Mouse (Mus musculus): Measurements from ENCODE around the gene L3mbtl1. TPM values are rescaled to one million over a fixed set of nuclear protein-coding genes. Genes with fewer than 3 reads are reported as not detected.
"Not testable (repeated sequence)": the region's sequence is repeated elsewhere in the genome, so short reads cannot be mapped to it uniquely, and the experiment has no call there.

The L3mbtl1 gene
- 10 to 100 TPM; 15.2 to 18.6 (median 17.7) TPM for total RNA-seq (2022)

DNA sequence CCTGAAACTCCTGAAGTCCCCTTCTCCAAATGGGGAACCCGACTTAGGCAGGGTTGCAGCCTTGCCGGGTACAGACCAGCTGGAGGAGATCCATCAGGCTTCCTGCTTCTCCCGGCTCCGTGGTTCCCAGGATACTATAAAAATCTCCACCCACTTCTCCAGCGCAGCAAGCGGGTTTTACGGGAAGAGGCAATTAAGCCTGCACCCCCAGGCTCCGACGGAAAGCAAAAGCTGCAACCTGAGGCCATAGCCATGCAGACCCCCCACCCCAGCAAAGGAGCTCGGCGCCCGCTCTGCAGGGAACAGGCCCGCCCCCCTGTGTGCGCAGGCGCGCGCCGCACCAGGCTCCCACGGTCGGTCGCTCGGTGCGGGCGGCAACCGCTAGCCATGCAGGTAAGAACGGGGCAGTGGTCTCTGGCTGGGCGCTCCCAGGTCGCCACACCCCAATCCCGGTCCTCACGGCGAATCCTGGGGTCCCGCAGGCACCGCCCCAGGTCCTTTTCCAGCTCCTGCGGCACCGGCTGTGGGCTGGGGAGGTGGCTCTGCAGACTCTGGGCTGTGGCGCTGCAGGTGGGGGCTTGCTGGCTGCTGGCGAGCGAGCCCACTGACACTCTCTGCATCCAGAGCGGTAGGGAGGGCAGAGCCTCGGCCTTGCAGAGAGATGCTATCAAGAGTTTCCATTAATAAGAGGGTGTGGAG lies at the start of gene L3mbtl1:
Gene L3mbtl1 (plus strand): TSS at position 325 of the 699 bp plus-strand sequence.
- peak; percentile 38 to 49 for DNase-seq (ENCODE audit: low spot score in 2 of 2)

DNA sequence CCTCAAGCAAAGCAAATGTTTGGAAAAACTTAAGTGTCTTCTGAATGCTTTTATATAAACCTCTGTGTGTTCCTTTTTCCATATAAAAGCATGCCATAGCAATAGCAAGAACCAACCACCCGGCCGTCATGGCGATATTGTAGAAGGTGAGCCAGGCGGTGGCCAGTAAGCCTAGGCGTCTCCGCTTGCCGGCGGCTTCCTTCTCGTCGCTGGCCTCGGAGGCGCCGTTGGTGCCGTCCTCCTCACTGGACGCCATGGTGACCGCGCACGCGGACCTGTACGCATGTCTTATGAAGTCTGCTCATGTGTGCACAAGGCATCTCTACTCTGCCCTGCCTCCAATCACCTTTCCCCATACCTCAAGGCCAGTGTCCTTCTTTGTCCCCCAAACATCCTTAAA lies 44.0 kb upstream of the L3mbtl1 start:
- not testable (repeated sequence) for DNase-seq (ENCODE audit: low spot score in 2 of 2)

DNA sequence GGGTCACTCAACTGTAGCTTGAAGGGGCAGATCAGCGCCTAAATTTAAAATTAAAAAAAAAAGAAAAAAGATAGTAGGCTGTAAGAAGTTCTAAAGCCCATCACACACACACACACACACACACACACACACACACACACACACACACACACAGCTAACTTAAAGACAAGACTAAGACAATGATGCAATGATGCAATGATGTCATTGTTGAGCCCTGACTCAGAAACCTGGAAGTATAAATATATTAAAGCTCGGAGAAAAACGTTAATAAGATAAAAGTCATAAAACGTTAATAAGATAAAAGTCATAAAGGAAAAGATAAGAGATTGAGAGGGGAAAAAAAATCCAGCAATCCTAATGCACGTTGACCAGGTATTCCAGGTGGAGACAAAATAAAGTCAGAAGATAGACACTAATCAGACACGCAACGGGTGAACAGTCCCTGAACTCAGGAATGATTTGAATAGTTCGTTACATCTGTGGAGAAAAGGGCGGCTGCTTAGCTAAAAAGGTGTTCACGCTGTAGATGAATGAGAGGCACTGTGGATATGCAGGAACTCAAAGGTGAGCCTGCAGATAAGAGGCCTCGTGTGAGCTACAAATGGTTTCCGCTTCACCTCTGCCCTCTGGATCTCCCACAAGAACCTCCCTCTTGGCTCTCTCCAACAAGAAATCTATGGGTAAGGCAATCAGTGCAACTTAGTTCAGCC lies 43.2 kb upstream of the L3mbtl1 start:
- DNase-seq (ENCODE audit: low spot score in 2 of 2): no peak

DNA sequence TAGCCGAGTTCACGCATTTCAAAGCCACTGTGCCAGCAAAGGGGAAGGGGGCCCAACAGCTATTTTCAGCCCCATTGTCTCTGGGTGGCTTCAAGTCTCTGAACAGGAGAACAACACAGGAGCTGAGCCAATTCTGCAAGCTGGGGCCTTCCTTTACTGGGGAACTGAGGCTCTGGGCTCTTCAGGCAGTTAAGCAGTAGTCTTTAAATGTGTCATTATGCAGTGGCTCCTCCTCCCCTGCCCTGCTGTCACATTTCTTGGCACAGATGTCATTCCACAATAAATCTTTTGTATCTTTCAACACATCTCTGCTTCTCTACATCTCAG lies 42.7 kb upstream of the L3mbtl1 start:
- no peak for DNase-seq (ENCODE audit: low spot score in 2 of 2)

DNA sequence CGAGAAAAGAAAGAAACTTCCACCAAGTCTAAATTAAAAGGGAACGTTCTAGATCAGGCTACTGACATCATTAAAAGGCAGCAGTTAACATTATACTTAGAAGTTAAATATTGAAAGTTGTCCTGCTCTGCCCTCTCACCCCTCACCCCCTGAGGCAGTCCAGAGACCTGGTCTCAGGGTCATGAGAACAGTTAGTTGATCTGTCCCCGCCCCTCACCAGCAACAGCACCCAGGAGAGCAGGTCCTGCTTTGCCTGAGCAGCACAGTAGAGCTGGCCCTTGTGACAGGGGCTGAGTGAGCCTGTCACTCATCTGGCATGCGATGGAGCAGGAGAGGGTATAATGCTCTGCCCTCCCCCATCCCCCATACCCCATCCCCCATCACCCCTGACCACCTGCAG lies 37.4 kb upstream of the L3mbtl1 start:
- no peak for DNase-seq (ENCODE audit: low spot score in 2 of 2)

DNA sequence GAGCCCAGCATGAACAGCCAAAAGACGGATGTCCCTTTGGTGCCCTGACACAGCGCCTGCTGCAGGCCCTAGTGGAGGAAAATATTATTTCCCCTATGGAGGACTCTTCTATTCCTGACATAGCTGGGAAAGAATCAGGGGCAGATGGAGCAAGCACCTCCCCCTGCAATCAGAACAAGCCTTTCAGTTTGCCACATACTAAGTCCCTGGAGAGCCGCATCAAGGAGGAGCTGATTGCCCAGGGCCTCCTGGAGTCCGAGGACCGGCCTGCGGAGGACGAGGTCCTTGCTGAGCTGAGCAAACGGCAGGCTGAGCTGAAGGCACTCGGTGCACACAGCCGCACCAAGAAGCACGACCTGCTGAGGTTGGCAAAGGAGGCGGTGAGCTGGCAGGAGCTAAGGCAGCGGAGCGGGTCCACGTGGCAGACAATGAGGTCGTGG lies 35.2 kb upstream of the L3mbtl1 start:
- no peak for DNase-seq (ENCODE audit: low spot score in 2 of 2)

DNA sequence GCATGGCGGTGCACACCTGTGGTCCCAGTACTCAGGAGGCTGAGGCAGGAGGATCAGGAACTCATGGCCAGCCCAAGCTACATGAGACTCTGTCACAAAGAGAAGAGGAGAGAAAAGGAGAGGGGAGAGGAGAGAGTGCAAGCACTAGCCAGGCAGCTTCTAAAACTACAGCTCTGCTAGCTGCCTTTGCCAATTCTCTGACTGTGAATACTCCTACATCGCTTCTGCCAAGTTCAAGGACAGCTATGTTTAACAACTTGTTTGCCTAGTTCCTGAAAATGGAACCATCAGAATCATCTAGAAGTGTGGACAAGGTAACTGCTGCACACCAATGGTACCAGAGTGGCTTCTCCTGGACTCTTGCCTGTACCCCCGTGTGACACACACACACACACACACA lies 29.2 kb upstream of the L3mbtl1 start:
- DNase-seq (ENCODE audit: low spot score in 2 of 2): no peak

DNA sequence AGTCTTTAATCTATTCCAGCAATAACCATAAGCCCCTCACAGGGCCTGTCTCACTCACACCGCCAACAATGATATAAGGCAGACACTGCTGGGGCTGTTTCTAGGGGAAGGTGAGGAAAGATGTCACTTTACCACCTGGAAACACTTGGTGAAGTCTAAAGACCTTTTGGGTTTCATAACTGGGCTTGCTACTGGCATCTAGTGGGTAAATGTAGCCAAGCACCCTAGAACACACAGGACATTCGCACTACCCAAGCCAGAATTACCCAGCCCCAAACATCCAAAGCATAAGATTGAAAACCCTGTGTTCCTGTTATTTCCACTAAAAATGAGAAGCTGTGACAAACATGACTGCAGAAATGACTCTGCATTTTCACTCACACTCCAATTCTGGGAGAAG lies 28.8 kb upstream of the L3mbtl1 start:
- no peak for DNase-seq (ENCODE audit: low spot score in 2 of 2)

DNA sequence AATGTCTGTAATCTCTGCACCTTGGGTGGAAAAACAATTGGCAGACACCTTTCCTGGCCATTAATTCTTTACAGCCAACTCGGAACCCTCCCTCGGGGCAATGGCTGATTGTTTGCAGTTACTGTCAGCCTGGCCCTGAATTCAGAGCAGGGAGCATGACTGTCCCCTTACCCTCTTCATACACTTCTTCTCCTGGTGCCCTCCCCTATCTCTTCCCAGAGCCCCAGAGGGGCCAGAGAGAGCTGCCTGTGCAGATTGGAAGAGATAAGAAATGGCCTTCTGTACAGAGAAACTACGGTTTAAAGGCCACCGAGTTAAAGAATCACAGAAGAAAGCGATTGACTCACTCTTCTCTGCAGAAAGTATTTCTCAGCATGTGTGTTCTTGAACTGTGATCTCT lies 23.3 kb upstream of the L3mbtl1 start:
- no peak for DNase-seq (ENCODE audit: low spot score in 2 of 2)

DNA sequence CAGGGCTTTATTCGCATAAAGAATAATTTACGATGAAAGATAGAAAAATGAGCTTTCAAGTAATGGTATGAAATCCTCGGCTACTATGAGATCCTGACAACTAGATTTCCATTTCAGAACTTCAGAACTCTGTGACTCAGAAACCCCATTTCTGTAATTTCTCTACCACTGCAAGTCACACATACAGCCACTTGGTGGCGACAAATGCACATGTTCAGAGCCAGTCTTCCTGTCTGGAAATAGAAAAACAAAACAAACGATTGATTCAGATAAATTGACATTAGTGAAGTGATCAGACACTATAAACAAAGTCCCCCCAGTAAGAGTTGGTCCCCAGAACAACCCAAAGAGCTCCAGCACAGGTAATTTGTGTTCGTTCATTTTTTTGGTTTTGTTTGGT lies 21.1 kb upstream of the L3mbtl1 start:
- DNase-seq (ENCODE audit: low spot score in 2 of 2): no peak

DNA sequence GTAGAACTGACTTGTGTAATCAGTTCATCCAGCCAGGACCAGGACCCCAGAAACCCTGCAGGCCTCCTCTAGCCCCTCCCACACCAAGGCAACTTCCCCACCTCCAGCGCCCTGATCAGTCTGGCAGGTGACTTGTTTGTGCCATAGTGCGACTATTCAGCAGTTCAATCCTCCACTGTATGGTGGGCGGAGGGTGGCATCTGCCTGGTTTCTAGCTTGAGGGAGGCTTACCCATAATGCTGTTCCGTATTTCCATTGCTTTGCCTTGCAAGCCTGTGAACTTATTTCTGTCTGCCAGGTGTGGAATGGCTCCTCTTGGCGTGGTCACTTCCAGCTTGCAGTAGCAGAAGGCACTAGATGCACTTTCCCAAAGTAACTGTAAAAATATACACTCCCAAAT lies 20.4 kb upstream of the L3mbtl1 start:
- DNase-seq (ENCODE audit: low spot score in 2 of 2): peak in 1 of 2 experiments; percentile 57

DNA sequence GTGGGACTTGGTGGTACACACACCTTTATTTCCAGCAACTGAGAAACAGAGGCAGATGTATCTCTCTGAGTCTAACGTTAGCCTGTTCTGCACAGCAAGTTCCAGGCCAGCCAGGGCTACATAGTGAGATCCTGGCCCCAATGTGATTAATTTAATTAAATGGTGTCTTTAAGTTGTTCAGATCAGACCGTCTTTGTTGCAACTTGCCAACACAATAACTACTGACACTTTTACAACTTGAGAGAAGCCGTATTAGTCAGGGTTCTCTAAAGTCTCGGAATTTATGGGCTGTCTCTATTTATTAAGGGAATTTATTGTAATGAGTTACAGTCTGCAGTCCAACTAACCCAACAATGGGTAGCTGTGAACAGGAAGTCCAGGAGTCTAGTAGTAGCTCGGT lies 19.1 kb upstream of the L3mbtl1 start:
- DNase-seq (ENCODE audit: low spot score in 2 of 2): no peak

DNA sequence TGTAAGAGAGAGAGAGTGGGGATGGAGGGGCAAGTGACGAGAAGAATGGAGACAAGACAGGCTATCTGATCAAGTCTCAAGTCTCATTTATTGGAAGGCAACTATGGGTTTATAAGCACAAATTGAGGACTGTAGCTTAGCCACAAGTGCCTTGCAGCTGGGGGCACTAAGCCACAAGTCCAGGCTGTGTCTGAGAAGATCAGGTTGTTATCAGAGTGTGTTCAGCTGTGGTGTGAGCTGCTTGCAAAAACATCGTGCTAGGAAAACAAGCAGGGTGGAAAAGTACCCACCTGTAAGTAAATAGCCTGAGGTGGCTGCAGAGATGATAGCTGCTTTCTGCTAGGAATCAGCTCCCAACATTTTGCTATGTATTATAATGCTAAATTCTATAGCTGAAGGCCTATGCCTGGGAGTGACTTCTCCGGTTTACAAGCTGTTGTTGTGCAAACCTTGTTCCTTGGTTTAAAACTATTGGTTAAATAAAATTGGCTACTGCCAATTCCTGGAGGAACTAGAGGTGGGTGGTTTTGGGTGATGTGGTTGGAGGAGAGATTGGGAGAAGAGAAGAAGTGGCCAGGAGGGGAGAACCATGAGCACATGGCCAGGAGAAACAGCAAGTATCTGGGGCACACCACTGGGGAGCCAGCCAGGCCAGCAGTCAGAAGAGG lies 15.2 kb upstream of the L3mbtl1 start:
- no peak for DNase-seq (ENCODE audit: low spot score in 2 of 2)

DNA sequence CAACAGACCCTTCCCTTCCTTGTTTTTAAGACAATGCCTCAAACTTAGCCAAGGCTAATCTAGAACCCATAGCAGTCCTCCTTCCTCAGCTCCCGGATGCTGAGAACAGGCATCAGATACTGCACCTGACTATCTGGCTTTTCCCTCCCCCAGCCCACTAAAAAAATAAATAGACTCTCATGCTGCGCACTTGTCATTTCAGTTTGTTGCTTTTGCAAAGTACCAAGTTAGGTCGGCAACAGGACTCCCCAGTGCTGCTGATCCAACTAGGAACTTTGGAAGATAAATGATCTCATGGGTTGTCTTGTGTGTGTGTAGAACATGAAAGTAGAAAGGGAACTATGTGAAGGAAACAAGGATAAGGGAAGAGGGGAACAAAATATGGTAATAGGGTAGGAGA lies 13.6 kb upstream of the L3mbtl1 start:
- no peak for DNase-seq (ENCODE audit: low spot score in 2 of 2)

DNA sequence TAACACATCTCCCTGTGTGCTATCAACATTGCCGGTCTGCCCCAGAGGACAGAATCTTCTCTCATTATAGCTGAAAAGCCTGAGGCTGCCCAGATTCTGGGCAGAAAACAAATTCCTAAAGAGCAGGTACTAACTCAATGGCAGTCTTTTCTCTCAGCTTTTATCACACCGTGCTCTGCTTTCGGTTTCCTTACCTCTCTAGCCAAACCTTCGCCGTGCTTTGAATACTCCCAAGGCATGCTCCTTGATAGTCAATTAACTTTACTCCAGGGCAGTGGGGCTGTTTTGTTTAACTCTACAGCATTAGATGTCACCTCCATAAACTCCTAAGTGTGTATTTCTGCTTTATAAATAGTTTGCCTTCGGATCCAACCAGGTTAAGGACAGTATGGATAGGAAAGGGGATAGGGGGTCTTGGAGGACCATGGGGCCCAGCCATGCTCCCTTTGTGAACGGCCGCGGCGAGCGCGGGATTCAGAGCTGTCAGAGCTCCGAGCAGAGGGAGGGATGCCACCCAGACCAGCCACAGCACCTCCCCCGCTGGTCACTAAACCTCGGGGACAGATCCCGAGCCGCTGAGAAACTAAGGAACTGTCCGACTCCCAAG lies 12.7 kb upstream of the L3mbtl1 start:
- no peak for DNase-seq (ENCODE audit: low spot score in 2 of 2)

DNA sequence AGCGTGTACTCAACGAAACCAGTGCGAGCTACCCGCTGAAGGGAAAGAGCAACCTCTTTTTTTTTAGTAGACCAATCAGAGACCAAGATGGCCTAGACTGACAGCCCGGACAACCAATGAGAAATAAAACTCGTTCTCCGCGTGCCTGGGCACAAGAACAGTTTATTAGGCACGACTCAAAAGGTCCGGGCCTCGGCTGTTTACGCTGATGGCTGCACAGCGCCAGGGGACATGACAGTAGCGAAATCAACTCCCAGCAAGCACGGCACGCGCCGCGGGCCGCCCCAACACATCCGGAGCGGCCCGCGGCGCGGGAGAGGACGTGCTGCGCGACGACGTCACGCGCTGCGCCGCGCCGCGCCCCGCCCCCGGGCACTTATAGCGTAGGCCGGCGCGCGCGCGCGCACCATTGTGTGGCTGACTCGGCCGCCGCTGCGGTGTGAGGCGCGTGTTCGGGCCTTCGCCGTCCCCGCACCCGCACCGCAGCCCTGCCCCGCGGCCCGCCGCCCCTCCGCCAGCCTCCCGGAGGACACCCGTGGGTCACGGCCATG lies 12.1 kb upstream of the L3mbtl1 start, which contains the start of gene Srsf6:
Gene Srsf6 (plus strand): TSS at position 406 of the 551 bp plus-strand sequence.
- DNase-seq (ENCODE audit: low spot score in 2 of 2): peak; percentile 85

DNA sequence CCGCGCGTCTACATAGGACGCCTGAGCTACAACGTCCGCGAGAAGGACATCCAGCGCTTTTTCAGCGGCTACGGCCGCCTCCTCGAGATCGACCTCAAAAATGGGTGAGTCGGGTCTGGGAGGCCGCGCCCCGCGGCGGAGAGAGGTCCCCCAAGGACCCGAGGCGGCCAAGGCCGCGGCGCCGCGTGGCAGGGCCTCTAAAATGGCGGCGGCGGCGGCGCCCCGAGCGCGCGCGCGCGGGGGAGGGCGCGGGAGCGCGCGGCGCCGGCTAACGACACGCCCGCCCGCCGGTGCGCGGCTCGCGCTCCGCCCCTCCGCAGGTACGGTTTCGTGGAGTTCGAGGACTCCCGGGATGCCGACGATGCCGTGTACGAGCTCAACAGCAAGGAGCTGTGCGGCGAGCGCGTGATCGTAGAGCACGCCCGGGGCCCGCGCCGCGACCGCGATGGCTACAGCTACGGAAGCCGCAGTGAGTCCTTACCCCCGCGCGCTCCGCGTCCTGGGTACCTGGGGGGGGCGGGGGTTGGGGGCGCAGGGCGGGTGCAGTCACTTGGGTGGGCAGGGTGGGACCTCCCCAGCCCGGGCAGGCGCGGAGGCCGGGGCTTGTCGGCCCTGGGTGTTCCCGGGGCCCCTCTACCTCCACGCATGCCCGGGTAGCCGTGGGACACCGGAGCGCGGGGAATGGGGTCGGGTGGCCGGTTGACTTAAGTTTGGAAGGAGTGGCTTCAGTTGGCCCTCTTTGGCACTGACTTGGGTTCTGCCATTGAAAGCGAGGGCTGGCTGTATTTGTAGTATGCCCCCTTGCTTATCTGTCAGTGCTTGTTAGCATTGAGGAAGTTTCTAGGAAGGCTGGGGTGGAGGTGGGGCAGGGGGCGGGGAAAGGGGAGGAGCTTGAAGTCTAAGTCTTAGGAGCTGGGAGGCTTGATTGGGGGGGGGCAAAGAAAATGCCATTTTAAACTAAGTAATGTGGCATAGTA lies 11.3 kb upstream of the L3mbtl1 start:
- DNase-seq (ENCODE audit: low spot score in 2 of 2): peak; percentile 49 to 64

DNA sequence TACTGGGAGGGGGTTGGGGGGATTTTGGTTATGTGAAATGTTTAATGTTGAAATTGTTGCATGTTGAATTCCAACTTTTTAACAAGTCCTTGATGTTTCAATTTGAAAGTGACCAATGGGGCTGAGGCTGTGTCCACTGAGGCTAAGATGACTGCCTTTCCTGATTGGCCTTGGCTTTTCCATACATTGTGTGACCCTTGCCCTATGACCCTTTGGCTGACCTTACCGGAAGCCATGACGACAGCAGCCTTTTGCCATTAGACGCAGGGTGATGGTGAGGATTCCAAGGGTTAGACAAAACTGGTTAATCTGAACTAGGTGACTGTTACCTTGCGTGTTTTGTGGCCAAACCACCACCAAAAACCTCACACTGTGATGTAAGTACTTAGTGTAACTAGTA lies 10.6 kb upstream of the L3mbtl1 start:
- DNase-seq (ENCODE audit: low spot score in 2 of 2): peak in 1 of 2 experiments; percentile 25

DNA sequence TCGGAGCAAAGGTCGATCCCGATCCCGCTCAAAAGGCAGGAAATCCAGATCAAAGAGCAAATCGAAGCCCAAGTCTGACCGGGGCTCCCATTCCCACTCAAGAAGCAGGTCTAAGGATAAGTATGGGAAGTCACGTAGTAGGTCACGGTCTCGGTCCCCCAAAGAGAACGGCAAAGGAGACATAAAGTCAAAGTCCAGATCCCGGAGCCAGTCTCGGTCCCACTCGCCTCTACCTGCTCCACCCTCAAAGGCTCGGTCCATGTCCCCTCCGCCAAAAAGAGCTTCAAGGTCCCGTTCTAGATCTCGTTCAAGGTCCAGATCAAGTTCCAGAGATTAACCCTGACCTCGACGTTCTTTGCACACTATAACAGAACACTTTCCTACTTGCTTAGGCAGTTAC lies 8.9 kb upstream of the L3mbtl1 start:
- no peak for DNase-seq (ENCODE audit: low spot score in 2 of 2)

DNA sequence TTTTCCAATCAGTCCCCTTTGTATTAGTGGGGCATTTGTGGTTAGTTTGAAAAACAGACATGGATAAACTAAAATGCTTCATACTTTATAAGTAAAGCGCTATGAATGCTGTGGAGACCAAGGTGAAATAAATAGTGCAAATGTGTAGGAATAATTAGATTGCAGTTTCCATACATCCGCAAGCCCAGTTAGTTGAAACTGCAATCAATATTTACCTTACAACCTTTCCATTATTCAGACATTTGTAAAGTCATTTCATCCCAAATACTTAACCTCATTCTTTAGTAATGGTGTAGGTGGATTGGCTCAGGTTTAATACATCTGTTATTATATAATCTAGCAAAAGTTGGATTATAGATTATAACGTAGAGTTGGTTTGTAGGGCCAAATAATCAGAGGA lies 7.6 kb upstream of the L3mbtl1 start:
- DNase-seq (ENCODE audit: low spot score in 2 of 2): no peak

DNA sequence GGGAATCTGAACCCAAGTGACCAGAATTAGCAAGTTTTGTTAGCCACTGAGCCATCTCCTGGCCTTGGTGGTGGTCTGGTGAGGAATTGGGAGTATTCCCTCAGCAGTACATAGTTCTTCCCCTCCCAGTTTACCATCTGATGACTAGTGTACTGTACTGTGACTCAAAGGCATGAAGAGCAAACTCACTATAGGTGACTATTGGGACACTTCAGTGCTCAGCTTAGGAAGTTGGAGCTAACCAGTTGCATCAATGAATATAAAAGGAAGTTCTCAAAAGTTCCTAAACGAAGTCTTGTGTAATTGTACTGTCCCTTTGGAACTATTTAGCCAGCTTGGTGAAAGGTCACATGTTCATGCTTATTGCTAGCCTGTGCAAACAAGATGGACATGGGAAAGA lies 3.7 kb upstream of the L3mbtl1 start:
- no peak for DNase-seq (ENCODE audit: low spot score in 2 of 2)

Data from left cerebral cortex, adult 8-10 months (tissue).